In genomic region chr4:34874234-34874633, GRCm38 (mm10) we compare ENCODE assay signal across 29 mouse cellular contexts. TPM values are rescaled to one million over a fixed set of nuclear protein-coding genes. Genes with fewer than 3 reads are reported as not detected.
A peak's percentile ranks its signal among the peaks of the same experiment; 100 is the strongest.
DNase-seq lines count a peak whose midpoint lies in the region; ATAC-seq lines count a peak whose summit lies in the region.
"Had no signal": no experiment of that assay in that cellular context is flagged by ENCODE, and none has a peak within 500 bp of the region (broad histone marks: within the 10 kb centered on the region; RNA-seq: fewer than 3 reads in every experiment).

No protein-coding gene starts in this region.

- intact Hi-C loops in heart, postnatal 14 days (cut with DNase I): no loop called here

- no peak overlapping the region for H3K9ac ChIP-seq in forebrain, embryonic 15.5 days (replicated peaks)
- H3K9ac ChIP-seq: embryonic facial prominence, embryonic 12.5 days; forebrain, embryonic 13.5 days; forebrain, postnatal 0 days had no signal

- 0 out of 2 replicates have a peak, but pooled peaks cover 7% of the 10 kb centered on the region for H3K36me3 ChIP-seq in forebrain, embryonic 15.5 days

- peak; percentile 66 for ATAC-seq in granulocyte monocyte progenitor cell, adult 5-6 weeks (replicated peaks; ENCODE audit: poor library complexity, severe bottlenecking)
- no peak for ATAC-seq in forebrain, embryonic 15.5 days (replicated peaks)
- ATAC-seq: activated CD4-positive, CD25-positive, alpha-beta regulatory T cell, adult 4 months; forebrain, embryonic 13.5 days; forebrain, postnatal 0 days; Patski had no signal

- no peak overlapping the region for H3K4me3 ChIP-seq in forebrain, embryonic 15.5 days
- H3K4me3 ChIP-seq: embryonic facial prominence, embryonic 10.5 days; embryonic facial prominence, embryonic 12.5 days; forebrain, embryonic 13.5 days had no signal

- no peak overlapping the region for H3K27ac ChIP-seq in forebrain, embryonic 15.5 days (replicated peaks)
- H3K27ac ChIP-seq: embryonic facial prominence, embryonic 10.5 days; embryonic facial prominence, embryonic 12.5 days; forebrain, embryonic 13.5 days had no signal

- peak; percentile 17 for DNase-seq in heart, adult 11 months
- no peak for DNase-seq in heart, postnatal 14 days
- peak; percentile 55 for DNase-seq in 416B (ENCODE audit: low read depth)
- DNase-seq in MEL-GATA-1-ER (ENCODE audit: extremely low read depth, low read depth): peak; percentile 22
- DNase-seq in cerebellum, postnatal 14 days: no peak
- DNase-seq in spleen, adult 12 weeks (ENCODE audit: low spot score): no peak
- DNase-seq: adrenal gland, adult 8-10 months; adrenal gland, postnatal 14 days; adrenal gland, postnatal 36 days; cerebellum, adult 11 months; cerebellum, adult 18-20 months; cerebellum, adult 8-10 months; cerebellum, adult 9-11 months; cerebellum, postnatal 25 days; forebrain, postnatal 0 days had no signal

- 84% methylated on average over 1 of the region's 1 CpGs for WGBS in forebrain, embryonic 15.5 days

- H3K9me3 ChIP-seq in forebrain, embryonic 15.5 days: no peaks in the 10 kb centered on the region
- H3K9me3 ChIP-seq: embryonic facial prominence, embryonic 12.5 days; forebrain, embryonic 13.5 days; G1E had no signal

- peaks cover 12% of the 10 kb centered on the region for H3K4me1 ChIP-seq in forebrain, embryonic 15.5 days
- H3K4me1 ChIP-seq: embryonic facial prominence, embryonic 10.5 days had no signal

- H3K27me3 ChIP-seq in forebrain, embryonic 15.5 days: no peaks in the 10 kb centered on the region
- H3K27me3 ChIP-seq: CH12.LX; embryonic facial prominence, embryonic 12.5 days; forebrain, embryonic 13.5 days; Patski had no signal

- no peak overlapping the region for H3K4me2 ChIP-seq in forebrain, embryonic 15.5 days (replicated peaks)
- H3K4me2 ChIP-seq: embryonic facial prominence, embryonic 12.5 days; forebrain, embryonic 13.5 days had no signal

RNA-seq across cellular contexts. Expression of gene Zfp292, which starts 8.5 kb away (rescaled TPM):
- total RNA-seq in heart, postnatal 14 days (2021): 10 to 100 TPM; 17.3 to 17.5 TPM
- 23.6 and 27.4 TPM in 2 replicates for total RNA-seq in granulocyte monocyte progenitor cell, adult 5-6 weeks (2014; fragmentation: Nextera tagmentation)
- 28.6 and 29.5 TPM in 2 replicates for total RNA-seq in granulocyte monocyte progenitor cell, adult 5-6 weeks (2017)
- polyA plus RNA-seq in forebrain, embryonic 15.5 days (2015; fragmentation: Nextera tagmentation; extraction: Ambion mirVana): 36.7 and 37.4 TPM in 2 replicates

RNA-seq across cellular contexts. Expression of gene Cga, which starts 19.3 kb away (rescaled TPM):
- not detected for total RNA-seq in heart, postnatal 14 days (2021)
- total RNA-seq in granulocyte monocyte progenitor cell, adult 5-6 weeks (2014; fragmentation: Nextera tagmentation): not detected in 2 replicates
- total RNA-seq in granulocyte monocyte progenitor cell, adult 5-6 weeks (2017): not detected in 2 replicates
- polyA plus RNA-seq in forebrain, embryonic 15.5 days (2015; fragmentation: Nextera tagmentation; extraction: Ambion mirVana): not detected in 2 replicates
- total RNA-seq: adrenal gland, adult 18-20 months; adrenal gland, adult 8-10 months; adrenal gland, postnatal 14 days; adrenal gland, postnatal 36 days; CH12.LX; forebrain, postnatal 0 days; G1E had no signal
- polyA plus RNA-seq: activated CD4-positive, CD25-positive, alpha-beta regulatory T cell, adult 4 months; brain, embryonic 14.5 days; C2C12; cortical plate, adult 2 months; forebrain, embryonic 11.5 days; forebrain, embryonic 13.5 days; forebrain, postnatal 0 days; G1E; Patski had no signal

Comparison
In these comparisons a context has a peak if more than half of its experiments do, and no peak if none do; other contexts are left out.
1. DNase-seq: peak in heart, adult 11 months (single experiment), 416B (single experiment) and MEL-GATA-1-ER (single experiment); none in heart, postnatal 14 days (0 of 2), cerebellum, postnatal 14 days (0 of 2) and spleen, adult 12 weeks (single experiment).